Mouse (Mus musculus): ENCODE data around the gene Fcrlb. TPM values are rescaled to one million over a fixed set of nuclear protein-coding genes. Genes with fewer than 3 reads are reported as not detected.

The Fcrlb gene
- polyA plus RNA-seq, 1 experiment, result 0.61 TPM

- H3K4me3 ChIP-seq (ENCODE audit: low read depth, low read length), result no peak overlapping the region
- no peak overlapping the region for H3K27ac ChIP-seq (ENCODE audit: insufficient read depth, low read depth, low read length)
Observed at GRCm38 (mm10) chr1:170896651-170897281, 16.0 kb downstream of the Fcrlb start.

DNA sequence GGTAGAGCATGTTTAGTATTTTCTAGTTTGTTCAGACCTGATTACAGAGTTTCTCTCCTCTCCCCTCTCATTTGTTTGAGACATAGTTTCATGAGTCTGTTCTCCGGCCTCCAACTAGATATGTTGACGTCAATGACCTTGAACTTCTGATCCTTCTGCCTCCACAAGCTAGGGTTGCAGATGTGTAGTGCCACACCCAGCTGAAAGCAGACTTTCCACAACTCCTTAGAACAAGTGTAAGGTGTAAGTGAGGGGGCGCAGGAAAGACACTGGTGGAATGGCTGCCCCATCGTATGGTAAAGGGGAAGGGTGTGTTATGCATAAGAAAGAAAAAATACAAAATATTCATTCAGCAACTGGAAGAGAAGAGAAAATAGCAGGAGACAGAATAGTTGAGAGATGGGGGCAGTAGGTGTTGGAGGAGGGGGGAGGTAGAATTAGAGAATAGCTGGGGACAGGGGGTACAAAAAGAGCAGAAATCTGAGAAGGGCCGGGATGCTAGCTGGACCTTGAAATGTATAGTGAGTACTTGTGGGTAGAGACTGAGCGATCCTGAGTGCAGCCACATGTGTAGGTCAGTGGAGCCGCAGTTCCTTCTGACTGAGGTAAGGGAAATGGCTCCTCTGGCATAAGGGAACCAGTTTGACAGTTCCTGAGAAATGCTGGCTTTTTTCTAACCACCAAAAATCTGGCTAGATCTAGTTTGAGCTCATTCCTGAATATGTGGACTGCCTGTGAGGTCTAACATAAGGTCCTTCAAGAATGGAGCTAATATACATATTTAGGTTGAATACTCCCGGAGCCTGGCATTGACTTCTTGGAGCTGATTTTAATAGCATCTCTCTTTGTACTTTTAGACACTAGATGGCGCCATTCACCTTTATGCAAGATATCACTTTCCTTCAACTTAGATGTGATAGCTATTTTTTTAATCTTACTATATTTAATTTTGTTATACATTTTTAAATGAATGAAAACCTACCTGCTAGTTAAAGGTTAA lies 17.8 kb downstream of the Fcrlb start:
- peaks cover 7% of the 10 kb centered on the region; the same call in 1 of the 2 replicates for H3K4me1 ChIP-seq (ENCODE audit: control insufficient read depth, insufficient read depth, insufficient read length, low read length)
- TF ChIP-seq POLR2A (IDR thresholded peaks at IDR 0.05; ENCODE audit: low read depth, low read length) (no peak), CTCF (IDR thresholded peaks at IDR 0.05; ENCODE audit: extremely low read depth, insufficient read length, insufficient replicate concordance, low read depth, low read length) (no peak)
- 58% methylated on average over 9 of the region's 9 CpGs for WGBS
- H3K27me3 ChIP-seq (ENCODE audit: control insufficient read depth, insufficient read depth, low read length), result no peaks in the 10 kb centered on the region
- H3K36me3 ChIP-seq (ENCODE audit: control insufficient read depth, insufficient read depth, low read length), result no peaks in the 10 kb centered on the region
- H3K27ac ChIP-seq (ENCODE audit: insufficient read depth, low read depth, low read length), result no peak overlapping the region
- H3K4me3 ChIP-seq (ENCODE audit: low read depth, low read length), result no peak overlapping the region

More at GRCm38 (mm10) chr1:170896651-170897281, 16.0 kb downstream of the Fcrlb start:
- Histone ChIP-seq H3K36me3 (ENCODE audit: control insufficient read depth, insufficient read depth, low read length) (no peaks in the 10 kb centered on the region), H3K4me1 (ENCODE audit: control insufficient read depth, insufficient read depth, insufficient read length, low read length) (peaks cover 10% of the 10 kb centered on the region; the same call in 1 of the 2 replicates), H3K27me3 (ENCODE audit: control insufficient read depth, insufficient read depth, low read length) (no peaks in the 10 kb centered on the region)
- 72% methylated on average over 5 of the region's 5 CpGs for WGBS
- TF ChIP-seq CTCF (IDR thresholded peaks at IDR 0.05; ENCODE audit: extremely low read depth, insufficient read length, insufficient replicate concordance, low read depth, low read length), result no peak

GRCm38 (mm10) chr1:170892279-170892678 lies 20.5 kb downstream of the Fcrlb start:
- 62% methylated on average over 1 of the region's 1 CpGs for WGBS
- Histone ChIP-seq H3K4me3 (ENCODE audit: low read depth, low read length) (no peak overlapping the region), H3K27ac (ENCODE audit: insufficient read depth, low read depth, low read length) (no peak overlapping the region), H3K27me3 (ENCODE audit: control insufficient read depth, insufficient read depth, low read length) (no peaks in the 10 kb centered on the region), H3K36me3 (ENCODE audit: control insufficient read depth, insufficient read depth, low read length) (no peaks in the 10 kb centered on the region), H3K4me1 (ENCODE audit: control insufficient read depth, insufficient read depth, insufficient read length, low read length) (peaks cover 4% of the 10 kb centered on the region; the same call in 1 of the 2 replicates)
- TF ChIP-seq POLR2A (IDR thresholded peaks at IDR 0.05; ENCODE audit: low read depth, low read length), result no peak

GRCm38 (mm10) chr1:170891646-170892045 lies 21.1 kb downstream of the Fcrlb start:
- Histone ChIP-seq H3K36me3 (ENCODE audit: control insufficient read depth, insufficient read depth, low read length) (no peaks in the 10 kb centered on the region), H3K27ac (ENCODE audit: insufficient read depth, low read depth, low read length) (no peak overlapping the region), H3K4me1 (ENCODE audit: control insufficient read depth, insufficient read depth, insufficient read length, low read length) (peaks cover 4% of the 10 kb centered on the region; the same call in 1 of the 2 replicates), H3K27me3 (ENCODE audit: control insufficient read depth, insufficient read depth, low read length) (no peaks in the 10 kb centered on the region), H3K4me3 (ENCODE audit: low read depth, low read length) (no peak overlapping the region)
- 87% methylated on average over 2 of the region's 2 CpGs for WGBS
- TF ChIP-seq POLR2A (IDR thresholded peaks at IDR 0.05; ENCODE audit: low read depth, low read length) (no peak), CTCF (IDR thresholded peaks at IDR 0.05; ENCODE audit: extremely low read depth, insufficient read length, insufficient replicate concordance, low read depth, low read length) (no peak)

DNA sequence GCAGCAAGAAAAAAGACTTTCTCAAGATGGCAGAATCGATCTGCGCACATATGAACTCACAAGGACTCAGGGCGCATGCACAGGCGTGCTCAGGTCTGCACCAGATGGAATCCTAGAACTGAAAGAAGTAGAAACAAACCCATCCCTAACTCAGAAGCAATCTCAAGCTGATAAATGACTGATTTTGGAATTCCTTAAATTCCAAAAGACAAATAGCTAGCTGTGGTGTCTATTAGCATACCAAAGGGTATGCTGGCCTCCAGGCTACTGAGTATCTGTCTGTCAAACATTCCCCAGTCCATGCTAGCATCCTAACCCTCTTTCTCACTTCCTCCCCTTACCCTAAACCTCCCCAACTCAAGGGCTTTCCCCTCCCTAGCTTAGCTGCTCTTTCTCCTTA lies 23.4 kb downstream of the Fcrlb start:
- WGBS, result 89% methylated on average over 4 of the region's 4 CpGs
- Histone ChIP-seq H3K27me3 (ENCODE audit: control insufficient read depth, insufficient read depth, low read length) (no peaks in the 10 kb centered on the region), H3K4me1 (ENCODE audit: control insufficient read depth, insufficient read depth, insufficient read length, low read length) (peaks cover 3% of the 10 kb centered on the region; the same call in 1 of the 2 replicates), H3K36me3 (ENCODE audit: control insufficient read depth, insufficient read depth, low read length) (no peaks in the 10 kb centered on the region), H3K4me3 (ENCODE audit: low read depth, low read length) (no peak overlapping the region), H3K27ac (ENCODE audit: insufficient read depth, low read depth, low read length) (no peak overlapping the region)
- TF ChIP-seq POLR2A (IDR thresholded peaks at IDR 0.05; ENCODE audit: low read depth, low read length) (no peak), CTCF (IDR thresholded peaks at IDR 0.05; ENCODE audit: extremely low read depth, insufficient read length, insufficient replicate concordance, low read depth, low read length) (no peak)

DNA sequence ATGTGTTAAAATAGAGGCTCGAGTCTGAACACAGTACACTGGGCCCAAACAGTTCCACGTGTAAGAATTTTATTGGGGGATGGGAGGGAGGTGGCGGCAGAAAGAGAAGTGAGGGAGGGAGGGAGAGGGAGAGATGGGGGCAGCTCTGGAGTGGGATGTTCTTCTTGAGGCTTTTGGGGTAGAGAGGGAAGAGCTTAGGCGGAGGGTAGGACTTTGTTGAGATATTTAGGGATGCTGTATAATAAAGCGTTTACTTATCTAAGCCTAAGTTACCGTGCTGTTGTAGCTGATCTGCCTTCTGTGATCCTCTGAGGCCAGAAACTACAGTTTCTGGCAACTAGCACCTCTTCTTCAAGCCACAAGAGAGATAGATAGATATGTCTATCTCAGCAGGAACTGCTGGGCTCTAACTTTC lies 26.7 kb downstream of the Fcrlb start:
- TF ChIP-seq POLR2A (IDR thresholded peaks at IDR 0.05; ENCODE audit: low read depth, low read length), result no peak
- no peak for TF ChIP-seq CTCF (IDR thresholded peaks at IDR 0.05; ENCODE audit: extremely low read depth, insufficient read length, insufficient replicate concordance, low read depth, low read length)
- WGBS, result 8% methylated on average over 6 of the region's 6 CpGs
- peak overlapping the region; percentile 32 for H3K4me3 ChIP-seq (ENCODE audit: low read depth, low read length)
- H3K4me1 ChIP-seq (ENCODE audit: control insufficient read depth, insufficient read depth, insufficient read length, low read length), result peaks cover 7% of the 10 kb centered on the region; the same call in 1 of the 2 replicates
- no peaks in the 10 kb centered on the region for H3K27me3 ChIP-seq (ENCODE audit: control insufficient read depth, insufficient read depth, low read length)
- H3K36me3 ChIP-seq (ENCODE audit: control insufficient read depth, insufficient read depth, low read length), result no peaks in the 10 kb centered on the region
- H3K27ac ChIP-seq (ENCODE audit: insufficient read depth, low read depth, low read length), result peak overlapping the region; percentile 55; the same call in 1 of the 2 replicates

All from small intestine, adult 2 months (tissue).